Mouse (Mus musculus) adrenal gland, postnatal 4 days (tissue): ENCODE data around the gene Id3. TPM values are rescaled to one million over a fixed set of nuclear protein-coding genes. Genes with fewer than 3 reads are reported as not detected.

Experiments
- DNase-seq, 2 experiments: peaks; one replicate each; pipeline ENCODE4 v3.0.0; 2021 to 2022; ENCODE audit warnings: low spot score in 2 of 2, mixed read lengths in 2 of 2
- total RNA-seq, 2 experiments: library from RNA; stranded (reverse); gene quantifications; 2 replicates each; pipeline ENCODE4 v1.2.3; 2021

Gene Id3
- total RNA-seq, 2 experiments from 2014 or later, result 97.4 to 99.5 TPM

- no peak for DNase-seq
These were observed 20.0 kb upstream of the Id3 start for GRCm38 (mm10) chr4:136123111-136123791.

- no peak for DNase-seq
These were observed 19.5 kb upstream of the Id3 start for GRCm38 (mm10) chr4:136123792-136124161.

- DNase-seq, result no peak
These were observed 18.7 kb upstream of the Id3 start for GRCm38 (mm10) chr4:136124581-136124980.

- no peak for DNase-seq
These were observed 17.8 kb upstream of the Id3 start for GRCm38 (mm10) chr4:136125458-136125857.

GRCm38 (mm10) chr4:136126019-136126418 is 17.3 kb upstream of the Id3 start:
- no peak for DNase-seq

GRCm38 (mm10) chr4:136127670-136128069 is 15.6 kb upstream of the Id3 start:
- no peak for DNase-seq

GRCm38 (mm10) chr4:136129842-136130241 is 13.5 kb upstream of the Id3 start:
- DNase-seq, result no peak

GRCm38 (mm10) chr4:136133801-136134200 is 9.5 kb upstream of the Id3 start:
- DNase-seq, result no peak

- DNase-seq, result no peak
These were observed 8.8 kb upstream of the Id3 start for GRCm38 (mm10) chr4:136134418-136134977.

GRCm38 (mm10) chr4:136134978-136135873 is 8.1 kb upstream of the Id3 start:
- no peak for DNase-seq

GRCm38 (mm10) chr4:136135874-136136728 is 7.2 kb upstream of the Id3 start:
- DNase-seq, result no peak

GRCm38 (mm10) chr4:136139326-136140110 is 3.8 kb upstream of the Id3 start:
- DNase-seq, result no peak

GRCm38 (mm10) chr4:136140327-136141250 is 2.7 kb upstream of the Id3 start:
- DNase-seq, result peak; percentile 76 to 91

- no peak for DNase-seq
These were observed 767 bp upstream of the Id3 start for GRCm38 (mm10) chr4:136142267-136143192.

GRCm38 (mm10) chr4:136144126-136144926 is 1.0 kb downstream of the Id3 start:
- peak in 1 of 2 experiments; percentile 57 for DNase-seq

GRCm38 (mm10) chr4:136144927-136145292 is 1.6 kb downstream of the Id3 start:
- DNase-seq, result no peak

GRCm38 (mm10) chr4:136145362-136145885 is 2.1 kb downstream of the Id3 start:
- DNase-seq, result no peak
